Mouse (Mus musculus) ES-E14 (cell line): ENCODE measurements around the gene Brd1. TPM values are rescaled to one million over a fixed set of nuclear protein-coding genes. Genes with fewer than 3 reads are reported as not detected.
A peak's percentile ranks its signal among the peaks of the same experiment; 100 is the strongest.

Experiments used
- DNase-seq: peaks from one replicate; pipeline ENCODE4 v3.0.0-alpha.2; 2013; ENCODE audit warnings: low read depth, low spot score
- H3K27ac ChIP-seq: 2 replicates; pipeline ENCODE4 v1.5.1; 2012; ENCODE audit warnings: low read depth, mild to moderate bottlenecking, low read length, moderate library complexity, mixed read lengths; ENCODE audit not compliant: poor library complexity, insufficient read depth, severe bottlenecking
- H3K36me3 ChIP-seq: 2 replicates; pipeline ENCODE4 v1.6.1; 2012; ENCODE audit warnings: mild to moderate bottlenecking, low read length, moderate library complexity, mixed read lengths; ENCODE audit not compliant: control insufficient read depth, poor library complexity, insufficient read depth, severe bottlenecking
- H3K4me1 ChIP-seq, 2 experiments: fragments of 150-350 bp in 1 of 2; sonication (generic) in 1 of 2; 2 replicates each; pipeline ENCODE4 v1.6.1; 2012; ENCODE audit warnings: low read length in 2 of 2, mild to moderate bottlenecking in 1 of 2, mixed read lengths in 1 of 2; ENCODE audit not compliant: control insufficient read depth in 2 of 2, insufficient read depth in 2 of 2, poor library complexity in 1 of 2
- H3K4me3 ChIP-seq, 2 experiments: fragments of 150-350 bp in 1 of 2; sonication (generic) in 1 of 2; 2 replicates each; pipeline ENCODE4 v1.5.1; 2012; ENCODE audit warnings: low read length in 2 of 2, low read depth in 1 of 2, mild to moderate bottlenecking in 1 of 2, mixed read lengths in 1 of 2; ENCODE audit not compliant: insufficient read depth in 1 of 2, poor library complexity in 1 of 2, severe bottlenecking in 1 of 2
- H3K9ac ChIP-seq: 2 replicates; pipeline ENCODE4 v1.6.1; 2012; ENCODE audit warnings: low read depth, mild to moderate bottlenecking, low read length, mixed read lengths; ENCODE audit not compliant: poor library complexity, insufficient read depth, severe bottlenecking
- H3K9me3 ChIP-seq: fragments of 150-350 bp; sonication (generic); 2 replicates; pipeline ENCODE4 v1.6.1; 2012; ENCODE audit warnings: low read depth, mild to moderate bottlenecking, low read length; ENCODE audit not compliant: control insufficient read depth, insufficient read depth
- CHD2 ChIP-seq: IDR thresholded peaks from 2 replicates; pipeline ENCODE4 v1.6.1; 2014; ENCODE audit warnings: mild to moderate bottlenecking, low read depth, low read length, inconsistent platforms
- HCFC1 ChIP-seq: IDR thresholded peaks from 2 replicates; pipeline ENCODE4 v1.6.1; 2012; ENCODE audit warnings: low read length, inconsistent platforms, borderline replicate concordance; ENCODE audit not compliant: insufficient read depth
- MAFK ChIP-seq: IDR thresholded peaks from 2 replicates; pipeline ENCODE4 v1.6.1; 2014; ENCODE audit warnings: mild to moderate bottlenecking, low read depth, low read length, inconsistent platforms; ENCODE audit not compliant: insufficient read depth
- ZC3H11A ChIP-seq: IDR thresholded peaks from 2 replicates; pipeline ENCODE4 v1.6.1; 2012; ENCODE audit warnings: low read depth, mild to moderate bottlenecking, inconsistent platforms, low read length, borderline replicate concordance
- ZNF384 ChIP-seq: IDR thresholded peaks from 2 replicates; pipeline ENCODE4 v1.6.1; 2012; ENCODE audit warnings: low read depth, low read length, inconsistent platforms
- in situ Hi-C, 2 experiments: fragments of 600-800 bp; cut with MboI; formaldehyde crosslinking; loops; one replicate each; pipeline ENCODE4 v1.15.1; 2025; ENCODE audit warnings: low sequenced_read_pairs in 2 of 2, inconsistent platforms in 1 of 2; ENCODE audit not compliant: unreplicated experiment in 2 of 2
- total RNA-seq: library from RNA; depleted of rRNA; stranded (reverse); fragments of 300-350 nt; gene quantifications from 2 replicates; pipeline ENCODE4 v1.2.3, GENCODE M21; 2012

The Brd1 gene
- total RNA-seq, 1 experiment = 54.2 TPM

- Histone ChIP-seq H3K4me3 (no peak overlapping the region), H3K36me3 (peaks cover 76% of the 10 kb centered on the region), H3K9me3 (no peaks in the 10 kb centered on the region), H3K27ac (no peak overlapping the region), H3K4me1 (peaks cover 8 to 15% of the 10 kb centered on the region in 2 experiments), H3K9ac (peak overlapping the region; percentile 18; the same call in 1 of the 2 replicates)
- in situ Hi-C loops = no loop called here
- no peak for TF ChIP-seq ZNF384
- no peak for TF ChIP-seq CHD2
- TF ChIP-seq ZC3H11A = no peak
- TF ChIP-seq MAFK = no peak
- no peak for TF ChIP-seq HCFC1
- DNase-seq = no peak
Measured at GRCm38 (mm10) chr15:88692720-88693119, 41.3 kb downstream of the Brd1 start.

- no peak for DNase-seq
- peaks cover 72% of the 10 kb centered on the region for H3K36me3 ChIP-seq
- no peak overlapping the region for H3K27ac ChIP-seq
- in situ Hi-C loops = no loop called here
- peak overlapping the region; percentile 8; the same call in 1 of the 2 replicates for H3K9ac ChIP-seq
- peak overlapping the region in 1 of 2 experiments; percentile 3; a peak in 1 of 4 replicates for H3K4me3 ChIP-seq
- no peaks in the 10 kb centered on the region for H3K9me3 ChIP-seq
- H3K4me1 ChIP-seq = peaks cover 13 to 21% of the 10 kb centered on the region in 2 experiments
- no peak for TF ChIP-seq ZC3H11A
- no peak for TF ChIP-seq CHD2
- no peak for TF ChIP-seq MAFK
- TF ChIP-seq ZNF384 = no peak
- TF ChIP-seq HCFC1 = no peak
Measured at GRCm38 (mm10) chr15:88691129-88691528, 42.9 kb downstream of the Brd1 start.

- TF ChIP-seq ZC3H11A (no peak), ZNF384 (no peak), MAFK (no peak), CHD2 (no peak), HCFC1 (no peak)
- peaks cover 50% of the 10 kb centered on the region for H3K36me3 ChIP-seq
- no peak overlapping the region for H3K27ac ChIP-seq
- DNase-seq = no peak
- H3K9ac ChIP-seq = no peak overlapping the region
- in situ Hi-C loops = no loop called here
- peaks cover 17 to 19% of the 10 kb centered on the region in 2 experiments for H3K4me1 ChIP-seq
- no peak overlapping the region for H3K4me3 ChIP-seq
- H3K9me3 ChIP-seq = no peaks in the 10 kb centered on the region
Measured at GRCm38 (mm10) chr15:88688120-88688519, 45.9 kb downstream of the Brd1 start.

- TF ChIP-seq ZC3H11A (no peak), MAFK (no peak), CHD2 (no peak), HCFC1 (no peak), ZNF384 (no peak)
- Histone ChIP-seq H3K36me3 (peaks cover 43% of the 10 kb centered on the region), H3K4me1 (peaks cover 13 to 16% of the 10 kb centered on the region in 2 experiments), H3K9ac (no peak overlapping the region), H3K27ac (no peak overlapping the region), H3K4me3 (no peak overlapping the region), H3K9me3 (no peaks in the 10 kb centered on the region)
- no peak for DNase-seq
- in situ Hi-C loops = no loop called here
Measured at GRCm38 (mm10) chr15:88686725-88687124, 47.3 kb downstream of the Brd1 start.

- no peak for TF ChIP-seq HCFC1
- TF ChIP-seq ZNF384 = peak; percentile 67; the same call in 1 of the 2 replicates
- in situ Hi-C loops = no loop called here
- H3K4me3 ChIP-seq = no peak overlapping the region
- H3K27ac ChIP-seq = no peak overlapping the region
- H3K9me3 ChIP-seq = no peaks in the 10 kb centered on the region
- H3K36me3 ChIP-seq = peaks cover 22% of the 10 kb centered on the region
- DNase-seq = peak; percentile 39
- peaks cover 12% of the 10 kb centered on the region in 2 experiments for H3K4me1 ChIP-seq
- no peak overlapping the region for H3K9ac ChIP-seq
Measured at GRCm38 (mm10) chr15:88684039-88684438, 50.0 kb downstream of the Brd1 start.
